Mouse (Mus musculus): ENCODE data around the gene E4f1.
"Not testable (repeated sequence)": the region's sequence is repeated elsewhere in the genome, so short reads cannot be mapped to it uniquely, and the experiment has no call there.

Gene E4f1

DNA sequence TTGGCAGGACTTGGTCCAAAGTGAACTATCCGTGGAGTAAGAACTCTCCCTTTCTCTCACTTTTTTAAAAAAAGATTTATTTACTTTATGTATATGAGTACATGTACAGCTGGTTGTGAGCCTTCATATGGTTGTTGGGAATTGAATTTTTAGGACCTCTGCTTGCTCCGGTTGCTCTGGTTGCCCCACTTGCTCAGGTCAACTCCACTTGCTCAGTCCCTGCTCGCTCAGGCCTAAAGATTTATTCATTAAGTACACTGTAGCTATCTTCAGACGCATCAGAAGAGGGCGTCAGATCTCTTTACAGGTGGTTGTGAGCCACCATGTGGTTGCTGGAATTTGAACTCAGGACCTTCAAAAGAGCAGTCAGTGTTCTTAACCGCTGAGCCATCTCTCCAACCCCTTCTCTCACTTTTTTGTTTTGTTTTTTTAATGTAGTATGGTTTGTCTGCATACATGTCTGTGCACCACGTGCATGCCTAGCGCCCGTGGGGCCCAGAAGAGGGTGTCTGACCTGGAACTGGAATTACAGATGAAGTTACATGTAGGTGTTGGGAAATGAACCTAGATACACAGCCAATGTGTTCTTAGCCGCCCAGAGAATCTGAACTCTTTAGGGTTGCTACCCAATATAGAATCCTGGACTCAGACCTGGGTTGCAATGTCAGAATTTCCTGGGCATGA is 14.4 kb downstream of the E4f1 start:
- not testable (repeated sequence) for DNase-seq (ENCODE audit: low spot score in 2 of 2)

DNA sequence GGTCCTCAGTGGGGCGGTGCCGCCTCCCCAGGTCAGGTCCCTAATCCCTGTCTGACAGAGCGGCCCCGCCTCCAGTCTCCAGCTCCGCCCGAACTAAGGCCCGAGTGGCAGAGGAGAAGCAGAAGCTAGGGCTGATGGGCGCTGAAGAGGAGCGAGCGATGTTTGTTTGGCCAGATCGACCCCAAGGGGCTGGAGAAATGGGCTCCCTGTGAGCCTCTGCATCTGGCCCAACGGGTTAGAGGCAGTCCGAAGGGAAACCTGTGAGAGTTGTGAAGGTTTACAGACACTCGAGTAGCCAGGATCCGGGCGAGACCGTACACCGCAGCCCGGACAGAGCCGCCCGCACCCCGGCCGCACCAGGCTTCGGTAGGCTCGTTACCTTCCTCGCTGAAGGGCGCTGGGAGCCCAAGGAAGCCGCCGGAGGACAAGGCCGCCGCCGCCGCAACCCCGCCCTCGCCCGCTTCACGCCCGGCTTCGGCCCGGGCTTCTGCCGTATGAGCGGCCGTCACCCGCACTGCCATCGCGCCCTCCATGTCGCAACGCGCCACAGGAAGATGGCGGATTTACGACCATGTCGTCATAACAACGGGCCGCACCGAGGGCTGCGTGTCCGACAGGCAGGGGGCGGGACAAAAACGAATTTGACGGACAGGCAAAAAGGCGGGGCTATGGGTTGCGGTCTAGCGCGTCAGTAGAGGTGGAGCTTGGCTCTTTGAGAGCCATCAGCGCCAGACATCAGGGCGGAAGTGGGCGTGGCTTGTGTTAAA is 15.2 kb downstream of the E4f1 start:
- DNase-seq (ENCODE audit: low spot score in 2 of 2) = peak; percentile 99

DNA sequence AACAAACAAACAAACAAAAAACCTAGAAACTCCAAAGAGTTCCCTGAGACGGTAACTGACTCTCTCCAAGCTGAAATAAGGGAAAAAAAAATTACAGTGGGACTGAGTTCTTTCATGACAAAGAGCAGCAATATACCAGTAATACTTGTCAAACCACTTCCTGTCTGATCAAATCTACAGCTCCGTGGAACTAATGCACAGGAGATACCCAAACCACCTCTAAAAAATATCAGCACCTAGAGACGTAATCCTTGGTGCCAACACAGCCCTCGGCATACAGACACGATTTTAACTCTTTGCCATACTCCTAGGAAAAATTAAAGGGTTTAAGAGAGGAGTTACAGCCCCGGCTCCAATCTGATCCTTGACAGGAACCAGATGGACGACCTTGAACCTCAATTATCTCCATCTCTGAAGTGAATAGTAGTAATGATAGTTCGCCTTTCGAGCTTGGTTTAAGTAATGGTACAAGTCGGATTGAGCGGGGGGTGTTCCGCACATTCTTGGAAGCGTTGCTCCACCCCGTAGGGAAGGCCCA is 15.8 kb downstream of the E4f1 start:
- no peak for DNase-seq (ENCODE audit: low spot score in 2 of 2)

DNA sequence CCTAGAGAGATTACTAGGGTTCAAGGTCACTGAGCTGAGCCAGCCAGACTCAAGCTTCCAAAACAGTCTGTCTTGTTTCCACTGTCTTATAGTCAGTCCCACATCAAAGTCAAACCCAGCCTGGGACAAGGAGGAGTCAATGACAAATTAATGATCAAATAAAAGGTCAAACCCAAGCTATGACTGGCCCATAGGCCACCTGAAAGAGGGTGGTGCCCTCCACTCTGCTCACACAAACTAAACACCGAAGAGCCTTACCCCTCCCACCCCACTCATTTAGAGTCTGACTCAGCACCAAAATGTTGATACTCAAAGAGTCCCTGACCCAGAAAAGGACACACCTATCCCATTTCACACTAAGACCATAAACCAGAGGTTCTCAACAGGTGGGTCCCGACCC is 16.7 kb downstream of the E4f1 start:
- no peak for DNase-seq (ENCODE audit: low spot score in 2 of 2)

DNA sequence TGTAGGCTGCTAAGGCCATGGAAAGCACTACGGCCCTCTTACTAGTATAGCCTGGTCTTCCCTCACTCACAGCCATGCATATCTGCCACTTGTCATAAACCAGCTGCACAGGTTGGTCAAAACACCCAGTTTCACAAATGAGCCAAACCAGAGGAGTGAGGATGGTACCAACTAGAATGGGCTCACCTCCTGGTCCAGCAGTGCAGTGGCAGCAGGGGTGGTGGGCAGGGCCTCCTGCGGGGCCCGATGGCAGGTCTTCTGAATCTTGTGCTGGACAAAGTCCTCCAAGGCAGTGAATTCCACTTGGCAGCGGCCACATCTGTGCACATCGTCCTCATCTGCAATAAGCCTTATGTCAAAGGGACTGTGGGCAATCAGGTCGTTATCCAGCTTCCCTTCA is 18.9 kb downstream of the E4f1 start:
- DNase-seq (ENCODE audit: low spot score in 2 of 2) = no peak

DNA sequence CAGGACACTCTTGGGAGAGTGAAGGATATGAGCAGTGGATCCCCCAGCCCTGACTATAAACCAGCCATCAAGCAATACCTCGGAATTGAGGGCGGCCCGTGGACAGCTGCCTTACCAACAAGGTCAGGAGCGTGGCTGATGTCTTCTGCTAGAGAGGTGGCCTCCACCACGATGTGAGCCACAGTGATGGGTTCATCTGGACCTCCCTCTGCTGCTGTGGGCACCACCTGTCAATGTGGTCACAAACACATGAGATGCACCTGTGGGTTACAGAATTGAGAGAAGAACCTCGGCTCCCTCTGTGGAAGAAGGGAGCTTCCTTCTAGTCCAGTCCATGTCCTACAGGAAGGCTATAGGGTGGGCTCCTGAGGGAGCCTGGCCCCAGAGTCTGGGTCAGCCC is 20.6 kb downstream of the E4f1 start:
- DNase-seq (ENCODE audit: low spot score in 2 of 2) = no peak

DNA sequence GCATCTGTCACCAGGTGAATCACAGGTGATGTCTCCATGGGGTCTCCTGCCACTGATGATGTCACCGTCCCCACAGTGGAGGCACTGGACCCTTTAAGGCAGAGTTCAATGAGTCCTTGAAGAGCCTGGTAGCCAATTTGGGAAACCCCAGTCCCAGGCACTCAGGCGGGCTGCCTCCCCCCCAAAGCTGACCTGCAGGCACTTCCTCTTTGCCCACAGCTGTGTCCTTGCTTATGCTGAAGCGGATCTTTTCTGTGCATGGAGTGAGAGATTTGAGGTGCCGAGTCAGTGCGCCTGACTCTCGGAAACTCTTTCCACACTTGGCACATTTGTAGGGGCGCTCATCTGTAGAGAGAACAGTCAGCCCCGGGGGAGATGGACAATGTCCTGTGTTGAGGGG is 23.5 kb downstream of the E4f1 start:
- DNase-seq (ENCODE audit: low spot score in 2 of 2) = no peak

- no peak for DNase-seq (ENCODE audit: low spot score in 2 of 2)
Observed at GRCm38 (mm10) chr17:24443409-24443808, 26.7 kb downstream of the E4f1 start.

DNA sequence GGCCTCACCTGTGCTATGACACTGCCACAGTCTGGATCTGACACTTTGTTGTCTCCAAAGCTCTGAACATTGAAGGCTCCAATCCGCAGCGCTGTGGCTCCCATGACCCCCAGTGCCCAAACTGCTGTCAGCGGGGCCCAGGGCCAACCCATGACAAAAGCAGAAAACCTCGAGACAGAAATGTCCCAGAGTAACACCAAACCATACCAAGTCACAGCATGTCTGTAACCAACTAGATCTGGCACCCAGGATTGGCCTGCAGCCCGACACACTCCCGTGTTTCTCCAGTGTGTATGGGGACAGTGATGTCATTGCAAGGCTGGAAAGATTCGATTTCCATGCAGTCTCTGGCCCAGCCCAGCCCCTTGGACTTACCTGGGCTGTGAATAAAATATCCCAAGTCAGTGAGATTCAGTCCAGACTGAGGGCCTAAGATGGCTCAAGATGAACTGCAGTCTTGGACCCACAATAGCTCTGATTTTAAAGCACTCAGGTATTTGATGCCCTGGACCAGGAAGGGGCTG is 27.4 kb downstream of the E4f1 start, which contains the start of gene Dnase1l2:
TSS of gene Dnase1l2 (minus strand) at position 474 of the 524 bp plus-strand sequence.
- DNase-seq (ENCODE audit: low spot score in 2 of 2) = no peak

GRCm38 (mm10) chr17:24442107-24442506 is 28.0 kb downstream of the E4f1 start:
- no peak for DNase-seq (ENCODE audit: low spot score in 2 of 2)

- no peak for DNase-seq (ENCODE audit: low spot score in 2 of 2)
Observed at GRCm38 (mm10) chr17:24441148-24441547, 29.0 kb downstream of the E4f1 start.

- DNase-seq (ENCODE audit: low spot score in 2 of 2) = no peak
Observed at GRCm38 (mm10) chr17:24440377-24440776, 29.7 kb downstream of the E4f1 start.

GRCm38 (mm10) chr17:24437016-24437415 is 33.1 kb downstream of the E4f1 start:
- DNase-seq (ENCODE audit: low spot score in 2 of 2) = peak in 1 of 2 experiments; percentile 48

DNA sequence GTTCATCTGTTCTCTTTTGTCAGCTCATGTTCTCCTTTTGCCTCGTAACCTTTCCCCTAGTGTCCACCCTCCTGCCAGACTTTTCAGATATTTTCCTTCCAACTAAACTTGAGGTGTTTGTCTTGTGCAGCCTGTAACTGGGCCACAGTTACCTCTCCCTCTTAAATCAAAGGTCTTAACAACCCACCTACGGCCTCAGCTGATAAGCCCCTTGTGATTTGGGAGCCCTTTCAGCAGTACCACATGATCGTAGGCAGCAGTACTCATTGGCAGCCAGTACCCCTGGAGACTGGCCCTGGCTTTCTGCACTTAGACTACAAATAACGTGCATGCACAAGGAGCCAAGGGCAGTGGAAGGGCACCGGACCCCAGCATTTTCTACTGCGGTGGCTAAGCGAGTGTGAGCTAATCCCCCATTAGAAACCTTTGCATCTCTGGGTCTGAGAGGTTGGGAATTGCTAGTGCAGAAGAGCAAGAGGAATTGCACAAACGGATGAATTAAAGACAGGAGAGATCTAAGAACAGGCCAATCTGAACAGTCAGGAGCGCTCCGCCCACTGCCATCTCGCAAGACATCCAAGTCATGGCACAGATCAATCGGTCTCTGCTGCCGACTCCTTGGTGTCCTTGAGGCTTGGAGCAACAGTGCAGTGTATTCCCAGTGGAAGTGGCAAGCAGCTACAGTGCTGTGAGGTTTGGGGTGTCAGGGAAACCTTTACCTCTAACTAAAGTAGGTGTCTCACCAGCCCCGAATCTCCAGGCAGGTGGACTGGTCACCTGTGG is 40.7 kb downstream of the E4f1 start:
- DNase-seq (ENCODE audit: low spot score in 2 of 2) = no peak

- DNase-seq (ENCODE audit: low spot score in 2 of 2) = no peak
Observed at GRCm38 (mm10) chr17:24427170-24427557, 42.9 kb downstream of the E4f1 start.

DNA sequence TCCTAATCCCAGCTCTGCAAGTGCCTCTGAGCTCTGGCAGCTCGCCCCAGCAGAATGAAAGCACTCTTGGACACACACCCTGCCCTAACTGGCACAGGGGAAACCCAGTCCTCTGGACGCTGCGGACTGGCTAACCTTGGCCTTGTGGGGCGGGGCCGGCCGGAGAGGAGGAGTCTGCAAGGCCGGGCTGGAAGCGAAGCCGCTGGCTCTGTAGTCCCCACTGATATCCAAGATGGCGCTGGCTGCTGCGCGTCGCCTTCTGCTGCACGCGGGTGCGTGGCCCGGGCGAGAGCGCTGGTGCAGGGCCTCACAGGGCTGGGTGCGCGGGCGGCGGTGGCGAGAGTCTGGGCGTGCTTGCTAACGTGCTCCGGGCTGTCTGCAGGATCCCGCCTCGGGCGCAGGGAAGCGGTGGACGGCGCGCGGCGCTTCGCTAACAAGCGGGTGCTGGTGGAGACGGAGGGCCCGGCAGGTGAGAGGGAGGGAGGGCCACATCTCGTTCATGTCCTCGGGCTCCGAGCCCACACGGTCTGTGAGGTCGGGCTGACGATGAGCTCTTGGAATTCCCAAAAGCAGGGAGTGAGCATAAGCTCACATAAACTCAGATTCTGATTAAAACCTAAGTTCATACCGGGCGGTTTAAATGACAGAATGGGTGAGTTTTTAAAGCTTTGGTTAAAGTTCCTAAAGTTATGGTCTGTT is 43.5 kb downstream of the E4f1 start, which contains the start of gene Eci1:
TSS of gene Eci1 (plus strand) at position 171 of the 699 bp plus-strand sequence.
- DNase-seq (ENCODE audit: low spot score in 2 of 2) = peak; percentile 38 to 46

- no peak for DNase-seq (ENCODE audit: low spot score in 2 of 2)
Observed at GRCm38 (mm10) chr17:24425905-24426304, 44.2 kb downstream of the E4f1 start.

- DNase-seq (ENCODE audit: low spot score in 2 of 2) = not testable (repeated sequence)
Observed at GRCm38 (mm10) chr17:24425326-24425725, 44.8 kb downstream of the E4f1 start.

DNA sequence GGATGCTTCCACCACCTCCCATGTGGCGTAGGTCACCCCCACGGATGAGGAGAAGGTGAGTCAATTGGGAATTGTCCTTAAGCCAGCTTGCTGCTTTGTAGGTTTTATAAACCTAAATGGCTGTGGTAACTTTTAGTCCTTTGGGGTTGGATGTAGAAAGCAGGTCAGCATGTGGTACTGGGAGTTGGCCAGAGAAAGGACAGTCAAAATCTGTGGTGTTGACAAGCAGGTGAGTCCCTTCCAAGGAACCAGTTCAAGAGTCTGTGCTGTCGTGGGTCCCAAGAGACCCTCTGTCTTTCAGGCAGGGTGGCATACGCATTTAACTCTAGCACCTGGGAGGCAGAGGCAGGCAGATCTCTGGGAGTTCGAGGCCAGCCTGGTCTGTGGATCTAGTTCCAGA is 45.6 kb downstream of the E4f1 start:
- DNase-seq (ENCODE audit: low spot score in 2 of 2) = no peak

- no peak for DNase-seq (ENCODE audit: low spot score in 2 of 2)
Observed at GRCm38 (mm10) chr17:24423114-24423513, 47.0 kb downstream of the E4f1 start.

GRCm38 (mm10) chr17:24416051-24416652 is 54.0 kb downstream of the E4f1 start:
- no peak for DNase-seq (ENCODE audit: low spot score in 2 of 2)
